Mouse (Mus musculus): ENCODE results near the gene Olfr90. TPM values are rescaled to one million over a fixed set of nuclear protein-coding genes. Genes with fewer than 3 reads are reported as not detected.

Olfr90 gene
- polyA plus RNA-seq, 1 experiment = not detected

GRCm38 (mm10) chr17:37049570-37050310 is 38.6 kb downstream of the Olfr90 start:
- Histone ChIP-seq H3K4me3 (ENCODE audit: insufficient read depth, poor library complexity, severe bottlenecking) (no peak overlapping the region), H3K27me3 (ENCODE audit: control insufficient read depth, insufficient read depth, insufficient read length) (no peaks in the 10 kb centered on the region), H3K79me3 (ENCODE audit: low read depth) (no peaks in the 10 kb centered on the region), H3ac (ENCODE audit: control insufficient read depth, insufficient read length, low read depth) (no peak overlapping the region), H3K79me2 (ENCODE audit: control insufficient read depth, insufficient read depth) (no peaks in the 10 kb centered on the region), H3K36me3 (ENCODE audit: control insufficient read depth, insufficient read depth) (peaks cover 8% of the 10 kb centered on the region)
- TF ChIP-seq FOSL1 (IDR thresholded peaks at IDR 0.05; ENCODE audit: insufficient read depth, low read length, poor library complexity, severe bottlenecking) (no peak), MAX (IDR thresholded peaks at IDR 0.05) (no peak)

GRCm38 (mm10) chr17:37048383-37048782 is 39.9 kb downstream of the Olfr90 start:
- Histone ChIP-seq H3K36me3 (ENCODE audit: control insufficient read depth, insufficient read depth) (peaks cover 4% of the 10 kb centered on the region), H3K79me3 (ENCODE audit: low read depth) (no peaks in the 10 kb centered on the region), H3K79me2 (ENCODE audit: control insufficient read depth, insufficient read depth) (no peaks in the 10 kb centered on the region), H3K27me3 (ENCODE audit: control insufficient read depth, insufficient read depth, insufficient read length) (no peaks in the 10 kb centered on the region), H3ac (ENCODE audit: control insufficient read depth, insufficient read length, low read depth) (no peak overlapping the region), H3K4me3 (ENCODE audit: insufficient read depth, poor library complexity, severe bottlenecking) (no peak overlapping the region)
- no peak for TF ChIP-seq MAX (IDR thresholded peaks at IDR 0.05)
- TF ChIP-seq USF1 (IDR thresholded peaks at IDR 0.05; ENCODE audit: low read depth) = no peak
- TF ChIP-seq CTCF (IDR thresholded peaks at IDR 0.05; ENCODE audit: control insufficient read depth, insufficient read depth, insufficient read length) = no peak
- no peak for TF ChIP-seq MYOD1 (IDR thresholded peaks at IDR 0.05; ENCODE audit: control insufficient read depth, insufficient read length, low read depth)
- no peak for TF ChIP-seq CEBPB (IDR thresholded peaks at IDR 0.05; ENCODE audit: low read depth)
- no peak for TF ChIP-seq MYOG (IDR thresholded peaks at IDR 0.05; ENCODE audit: control insufficient read depth, extremely low read depth, insufficient read length)
- TF ChIP-seq FOSL1 (IDR thresholded peaks at IDR 0.05; ENCODE audit: insufficient read depth, low read length, poor library complexity, severe bottlenecking) = no peak

- TF ChIP-seq MYOD1 (IDR thresholded peaks at IDR 0.05; ENCODE audit: control insufficient read depth, insufficient read length, low read depth) (no peak), MYOG (IDR thresholded peaks at IDR 0.05; ENCODE audit: control insufficient read depth, extremely low read depth, insufficient read length) (no peak), CEBPB (IDR thresholded peaks at IDR 0.05; ENCODE audit: low read depth) (no peak), MAX (IDR thresholded peaks at IDR 0.05) (no peak), CTCF (IDR thresholded peaks at IDR 0.05; ENCODE audit: control insufficient read depth, insufficient read depth, insufficient read length) (no peak), FOSL1 (IDR thresholded peaks at IDR 0.05; ENCODE audit: insufficient read depth, low read length, poor library complexity, severe bottlenecking) (no peak), USF1 (IDR thresholded peaks at IDR 0.05; ENCODE audit: low read depth) (no peak)
- Histone ChIP-seq H3K79me2 (ENCODE audit: control insufficient read depth, insufficient read depth) (no peaks in the 10 kb centered on the region), H3K36me3 (ENCODE audit: control insufficient read depth, insufficient read depth) (peaks cover 4% of the 10 kb centered on the region), H3K79me3 (ENCODE audit: low read depth) (no peaks in the 10 kb centered on the region), H3ac (ENCODE audit: control insufficient read depth, insufficient read length, low read depth) (no peak overlapping the region), H3K27me3 (ENCODE audit: control insufficient read depth, insufficient read depth, insufficient read length) (no peaks in the 10 kb centered on the region), H3K4me3 (ENCODE audit: insufficient read depth, poor library complexity, severe bottlenecking) (no peak overlapping the region)
Observed at GRCm38 (mm10) chr17:37047981-37048380, 40.3 kb downstream of the Olfr90 start.

- Histone ChIP-seq H3K36me3 (ENCODE audit: control insufficient read depth, insufficient read depth) (peaks cover 4% of the 10 kb centered on the region), H3K79me2 (ENCODE audit: control insufficient read depth, insufficient read depth) (no peaks in the 10 kb centered on the region), H3K27me3 (ENCODE audit: control insufficient read depth, insufficient read depth, insufficient read length) (no peaks in the 10 kb centered on the region), H3K79me3 (ENCODE audit: low read depth) (no peaks in the 10 kb centered on the region), H3ac (ENCODE audit: control insufficient read depth, insufficient read length, low read depth) (no peak overlapping the region), H3K4me3 (ENCODE audit: insufficient read depth, poor library complexity, severe bottlenecking) (no peak overlapping the region)
- TF ChIP-seq MYOG (IDR thresholded peaks at IDR 0.05; ENCODE audit: control insufficient read depth, extremely low read depth, insufficient read length) (no peak), FOSL1 (IDR thresholded peaks at IDR 0.05; ENCODE audit: insufficient read depth, low read length, poor library complexity, severe bottlenecking) (no peak), USF1 (IDR thresholded peaks at IDR 0.05; ENCODE audit: low read depth) (no peak), CEBPB (IDR thresholded peaks at IDR 0.05; ENCODE audit: low read depth) (no peak)
Observed at GRCm38 (mm10) chr17:37047332-37047976, 40.8 kb downstream of the Olfr90 start.

GRCm38 (mm10) chr17:37046312-37047112 is 41.8 kb downstream of the Olfr90 start:
- peaks cover 4% of the 10 kb centered on the region for H3K36me3 ChIP-seq (ENCODE audit: control insufficient read depth, insufficient read depth)
- H3ac ChIP-seq (ENCODE audit: control insufficient read depth, insufficient read length, low read depth) = peak overlapping the region; percentile 94
- TF ChIP-seq CTCF (IDR thresholded peaks at IDR 0.05; ENCODE audit: control insufficient read depth, insufficient read depth, insufficient read length) (peak; percentile 30), USF1 (IDR thresholded peaks at IDR 0.05; ENCODE audit: low read depth) (no peak), MAX (IDR thresholded peaks at IDR 0.05) (no peak)
- H3K4me3 ChIP-seq (ENCODE audit: insufficient read depth, poor library complexity, severe bottlenecking) = peak overlapping the region; percentile 53
- H3K79me3 ChIP-seq (ENCODE audit: low read depth) = no peaks in the 10 kb centered on the region
- no peaks in the 10 kb centered on the region for H3K27me3 ChIP-seq (ENCODE audit: control insufficient read depth, insufficient read depth, insufficient read length)
- no peaks in the 10 kb centered on the region for H3K79me2 ChIP-seq (ENCODE audit: control insufficient read depth, insufficient read depth)

All from C2C12 (cell line).